Mouse (Mus musculus) hindbrain, embryonic 15.5 days (tissue): ENCODE measurements around the gene Serp1. TPM values are rescaled to one million over a fixed set of nuclear protein-coding genes. Genes with fewer than 3 reads are reported as not detected.

Experiments
- ATAC-seq: fragments of 200-750 bp; cut with Nextera tagmentation; 2 replicates; pipeline ENCODE4 v1.8.0; 2017; ENCODE audit warnings: low read depth, moderate number of reproducible peaks, moderate TSS enrichment; ENCODE audit not compliant: low FRiP score
- H3K27ac ChIP-seq: fragments of 300-500 bp; sonication (generic); replicated peaks from 2 replicates; pipeline ENCODE4 v1.5.1; 2015; ENCODE audit warnings: mild to moderate bottlenecking, inconsistent platforms
- H3K27me3 ChIP-seq: fragments of 300-500 bp; sonication (generic); 2 replicates; pipeline ENCODE4 v1.6.1; 2015; ENCODE audit warnings: control low read depth, inconsistent platforms
- H3K36me3 ChIP-seq: fragments of 300-500 bp; sonication (generic); 2 replicates; pipeline ENCODE4 v1.6.1; 2015; ENCODE audit warnings: control low read depth, inconsistent platforms
- H3K4me1 ChIP-seq: fragments of 300-500 bp; sonication (generic); replicated peaks from 2 replicates; pipeline ENCODE4 v1.6.1; 2015; ENCODE audit warnings: control low read depth, inconsistent platforms
- H3K4me2 ChIP-seq: fragments of 300-500 bp; sonication (generic); 2 replicates; pipeline ENCODE4 v1.6.1; 2015; ENCODE audit warnings: moderate library complexity, mild to moderate bottlenecking, inconsistent platforms
- H3K4me3 ChIP-seq: fragments of 300-500 bp; sonication (generic); 2 replicates; pipeline ENCODE4 v1.5.1; 2015; ENCODE audit warnings: mild to moderate bottlenecking, inconsistent platforms
- H3K9ac ChIP-seq: fragments of 300-500 bp; sonication (generic); 2 replicates; pipeline ENCODE4 v1.6.1; 2015; ENCODE audit warnings: inconsistent platforms
- H3K9me3 ChIP-seq: fragments of 300-500 bp; sonication (generic); 2 replicates; pipeline ENCODE4 v1.6.1; 2016; ENCODE audit warnings: control low read depth, inconsistent platforms
- WGBS: fragments of 180-500 bp; shearing (Covaris S2); methylation state at CpG from one replicate; pipeline ENCODE4 v1.1.7; 2015; 5-methylcytosine and 5-hydroxymethylcytosine counted together
- polyA plus RNA-seq: library from polyadenylated mRNA; unstranded; fragments of >200 nt; fragmentation: Nextera tagmentation; extraction: Ambion mirVana; gene quantifications from 2 replicates; pipeline ENCODE4 v1.2.1, GENCODE M21; 2015

Serp1 gene
- 59.0 and 64.7 TPM in 2 replicates for polyA plus RNA-seq

- H3K9ac ChIP-seq, result peak within 1 kb of the TSS; percentile 89
- H3K4me3 ChIP-seq, result peak within 1 kb of the TSS; percentile 72
- under 1% methylated on average over 56 of the region's 57 CpGs for WGBS
- peak; percentile 99 for ATAC-seq
- peak within 1 kb of the TSS; percentile 79 for H3K4me2 ChIP-seq
- H3K27ac ChIP-seq, result peak within 1 kb of the TSS; percentile 89
- H3K9me3 ChIP-seq, result no peaks in the 10 kb centered on the region
- H3K4me1 ChIP-seq, result peaks cover 28% of the 10 kb centered on the region
- peaks cover 22% of the 10 kb centered on the region for H3K36me3 ChIP-seq
- H3K27me3 ChIP-seq, result no peaks in the 10 kb centered on the region
Measured at GRCm38 (mm10) chr3:58525652-58526407, at the start of gene Serp1, which contains the start of gene Eif2a. TSS of gene Serp1 (minus strand) at chr3:58525892. TSS of gene Eif2a (plus strand) at chr3:58525821.

- no peak overlapping the region for H3K27ac ChIP-seq
- H3K9ac ChIP-seq, result no peak overlapping the region
- no peak for ATAC-seq
- H3K36me3 ChIP-seq, result no peaks in the 10 kb centered on the region
- WGBS, result 90% methylated on average over 3 of the region's 3 CpGs
- H3K27me3 ChIP-seq, result no peaks in the 10 kb centered on the region
- peaks cover 1% of the 10 kb centered on the region for H3K4me1 ChIP-seq
- no peaks in the 10 kb centered on the region for H3K9me3 ChIP-seq
- no peak overlapping the region for H3K4me3 ChIP-seq
- H3K4me2 ChIP-seq, result no peak overlapping the region
Measured at GRCm38 (mm10) chr3:58570821-58571220, 45.1 kb upstream of the Serp1 start.

GRCm38 (mm10) chr3:58561437-58561836 is 35.7 kb upstream of the Serp1 start:
- no peaks in the 10 kb centered on the region for H3K27me3 ChIP-seq
- no peak overlapping the region for H3K9ac ChIP-seq
- no peak overlapping the region for H3K27ac ChIP-seq
- no peak overlapping the region for H3K4me2 ChIP-seq
- H3K36me3 ChIP-seq, result peaks cover 7% of the 10 kb centered on the region
- H3K9me3 ChIP-seq, result no peaks in the 10 kb centered on the region
- WGBS, result 29% methylated on average over 2 of the region's 2 CpGs
- no peak for ATAC-seq
- H3K4me3 ChIP-seq, result no peak overlapping the region
- no peaks in the 10 kb centered on the region for H3K4me1 ChIP-seq

GRCm38 (mm10) chr3:58559887-58560286 is 34.2 kb upstream of the Serp1 start:
- no peaks in the 10 kb centered on the region for H3K27me3 ChIP-seq
- no peaks in the 10 kb centered on the region for H3K9me3 ChIP-seq
- H3K36me3 ChIP-seq, result peaks cover 17% of the 10 kb centered on the region
- H3K9ac ChIP-seq, result no peak overlapping the region
- H3K4me1 ChIP-seq, result no peaks in the 10 kb centered on the region
- no peak for ATAC-seq
- no peak overlapping the region for H3K4me3 ChIP-seq
- no peak overlapping the region for H3K4me2 ChIP-seq
- H3K27ac ChIP-seq, result no peak overlapping the region
- 31% methylated on average over 2 of the region's 2 CpGs for WGBS

GRCm38 (mm10) chr3:58556649-58557048 is 31.0 kb upstream of the Serp1 start:
- H3K27me3 ChIP-seq, result no peaks in the 10 kb centered on the region
- H3K9me3 ChIP-seq, result no peaks in the 10 kb centered on the region
- ATAC-seq, result no peak
- WGBS, result 83% methylated on average over 7 of the region's 7 CpGs
- H3K9ac ChIP-seq, result no peak overlapping the region
- H3K4me3 ChIP-seq, result no peak overlapping the region
- H3K27ac ChIP-seq, result no peak overlapping the region
- no peak overlapping the region for H3K4me2 ChIP-seq
- H3K36me3 ChIP-seq, result peaks cover 36% of the 10 kb centered on the region
- no peaks in the 10 kb centered on the region for H3K4me1 ChIP-seq

- Histone ChIP-seq H3K27ac (no peak overlapping the region), H3K36me3 (peaks cover 61% of the 10 kb centered on the region), H3K27me3 (no peaks in the 10 kb centered on the region), H3K9me3 (no peaks in the 10 kb centered on the region), H3K4me2 (no peak overlapping the region), H3K4me3 (no peak overlapping the region), H3K4me1 (no peaks in the 10 kb centered on the region), H3K9ac (no peak overlapping the region)
- 96% methylated on average over 1 of the region's 1 CpGs for WGBS
- ATAC-seq, result no peak
Measured at GRCm38 (mm10) chr3:58552001-58552811, 26.5 kb upstream of the Serp1 start.

- no peaks in the 10 kb centered on the region for H3K27me3 ChIP-seq
- H3K4me3 ChIP-seq, result no peak overlapping the region
- no peak overlapping the region for H3K27ac ChIP-seq
- no peak for ATAC-seq
- no peak overlapping the region for H3K4me2 ChIP-seq
- H3K36me3 ChIP-seq, result peaks cover 43% of the 10 kb centered on the region
- H3K9me3 ChIP-seq, result no peaks in the 10 kb centered on the region
- no peak overlapping the region for H3K9ac ChIP-seq
- H3K4me1 ChIP-seq, result no peaks in the 10 kb centered on the region
- 94% methylated on average over 3 of the region's 3 CpGs for WGBS
Measured at GRCm38 (mm10) chr3:58536573-58536972, 10.9 kb upstream of the Serp1 start.

- Histone ChIP-seq H3K27me3 (no peaks in the 10 kb centered on the region), H3K4me2 (peak overlapping the region; percentile 72), H3K9ac (peak overlapping the region; percentile 49), H3K4me3 (peak overlapping the region; percentile 72), H3K36me3 (peaks cover 18% of the 10 kb centered on the region), H3K9me3 (no peaks in the 10 kb centered on the region), H3K27ac (peak overlapping the region; percentile 79), H3K4me1 (peaks cover 28% of the 10 kb centered on the region)
- 7% methylated on average over 4 of the region's 4 CpGs for WGBS
- no peak for ATAC-seq
Measured at GRCm38 (mm10) chr3:58526408-58526737, 681 bp upstream of the Serp1 start.

GRCm38 (mm10) chr3:58525166-58525565 is 526 bp downstream of the Serp1 start:
- peak overlapping the region; percentile 89 for H3K27ac ChIP-seq
- H3K9ac ChIP-seq, result peak overlapping the region; percentile 89
- no peak; the same call in 1 of the 2 replicates for ATAC-seq
- H3K4me2 ChIP-seq, result peak overlapping the region; percentile 79
- H3K27me3 ChIP-seq, result no peaks in the 10 kb centered on the region
- under 1% methylated on average over 40 of the region's 40 CpGs for WGBS
- peak overlapping the region; percentile 72 for H3K4me3 ChIP-seq
- peaks cover 28% of the 10 kb centered on the region for H3K4me1 ChIP-seq
- no peaks in the 10 kb centered on the region for H3K9me3 ChIP-seq
- peaks cover 22% of the 10 kb centered on the region for H3K36me3 ChIP-seq

- peak overlapping the region; percentile 72 for H3K4me3 ChIP-seq
- H3K36me3 ChIP-seq, result peaks cover 22% of the 10 kb centered on the region
- no peaks in the 10 kb centered on the region for H3K27me3 ChIP-seq
- peak overlapping the region; percentile 79 for H3K4me2 ChIP-seq
- peak overlapping the region; percentile 89 for H3K9ac ChIP-seq
- WGBS, result 66% methylated on average over 4 of the region's 4 CpGs
- H3K27ac ChIP-seq, result no peak overlapping the region
- no peak for ATAC-seq
- peaks cover 28% of the 10 kb centered on the region for H3K4me1 ChIP-seq
- H3K9me3 ChIP-seq, result no peaks in the 10 kb centered on the region
Measured at GRCm38 (mm10) chr3:58524246-58524645, 1.4 kb downstream of the Serp1 start.

- peaks cover 22% of the 10 kb centered on the region for H3K36me3 ChIP-seq
- WGBS, result 95% methylated on average over 3 of the region's 3 CpGs
- ATAC-seq, result no peak
- no peak overlapping the region for H3K27ac ChIP-seq
- H3K4me2 ChIP-seq, result no peak overlapping the region
- H3K9me3 ChIP-seq, result no peaks in the 10 kb centered on the region
- H3K4me3 ChIP-seq, result no peak overlapping the region
- no peak overlapping the region for H3K9ac ChIP-seq
- H3K4me1 ChIP-seq, result peaks cover 28% of the 10 kb centered on the region
- H3K27me3 ChIP-seq, result no peaks in the 10 kb centered on the region
Measured at GRCm38 (mm10) chr3:58523386-58523785, 2.3 kb downstream of the Serp1 start.

- ATAC-seq, result no peak
- Histone ChIP-seq H3K36me3 (peaks cover 22% of the 10 kb centered on the region), H3K9me3 (no peaks in the 10 kb centered on the region), H3K9ac (no peak overlapping the region), H3K4me2 (no peak overlapping the region), H3K27me3 (no peaks in the 10 kb centered on the region), H3K4me3 (no peak overlapping the region), H3K4me1 (peaks cover 16% of the 10 kb centered on the region), H3K27ac (no peak overlapping the region)
- WGBS, result 92% methylated on average over 2 of the region's 2 CpGs
Measured at GRCm38 (mm10) chr3:58521361-58521760, 4.3 kb downstream of the Serp1 start.
